Mouse (Mus musculus) ES-Bruce4 (cell line): ENCODE measurements at regions not wholly inside any gene's neighbourhood (a gene's known extent, or its start where the extent isn't known, plus 50 kb on each side); places are given as distances from the start of the nearest gene placed in this dataset.

Experiments
- H3K27ac ChIP-seq: 2 replicates; pipeline ENCODE4 v1.5.1; 2012; ENCODE audit warnings: low read length, inconsistent platforms; ENCODE audit not compliant: insufficient read depth
- H3K27me3 ChIP-seq: 2 replicates; pipeline ENCODE4 v1.6.1; 2012; ENCODE audit warnings: mild to moderate bottlenecking, low read length, inconsistent platforms; ENCODE audit not compliant: control insufficient read depth, poor library complexity, insufficient read depth, severe bottlenecking
- H3K36me3 ChIP-seq: 2 replicates; pipeline ENCODE4 v1.6.1; 2012; ENCODE audit warnings: inconsistent platforms, mild to moderate bottlenecking, low read length, moderate library complexity; ENCODE audit not compliant: control insufficient read depth, poor library complexity, insufficient read depth, severe bottlenecking
- H3K4me1 ChIP-seq: one replicate; pipeline ENCODE4 v1.8.1; 2011; ENCODE audit warnings: low read length; ENCODE audit not compliant: control insufficient read depth, insufficient read depth
- H3K4me3 ChIP-seq: 2 replicates; pipeline ENCODE4 v1.5.1; 2011; ENCODE audit warnings: low read depth, mild to moderate bottlenecking, low read length
- H3K9ac ChIP-seq: 2 replicates; pipeline ENCODE4 v1.6.1; 2012; ENCODE audit warnings: low read depth, mild to moderate bottlenecking, inconsistent platforms; ENCODE audit not compliant: poor library complexity, severe bottlenecking
- H3K9me3 ChIP-seq: replicated peaks from 2 replicates; pipeline ENCODE4 v1.6.1; 2012; ENCODE audit warnings: mild to moderate bottlenecking, low read length, inconsistent platforms; ENCODE audit not compliant: control insufficient read depth, poor library complexity, insufficient read depth, severe bottlenecking
- CTCF ChIP-seq: IDR thresholded peaks from one replicate; pipeline ENCODE4 v1.8.1; 2011; ENCODE audit warnings: low read depth, low read length
- EP300 ChIP-seq: IDR thresholded peaks from 2 replicates; pipeline ENCODE4 v1.6.1; 2011; ENCODE audit warnings: low read depth, low read length; ENCODE audit not compliant: insufficient read depth
- POLR2A ChIP-seq: IDR thresholded peaks from one replicate; pipeline ENCODE4 v1.8.1; 2011; ENCODE audit warnings: low read length; ENCODE audit not compliant: insufficient read depth

GRCm38 (mm10) chr1:154147001-154147571, 53.9 kb upstream of the Zfp648 start:
- Histone ChIP-seq H3K9ac (no peak overlapping the region), H3K4me3 (no peak overlapping the region), H3K9me3 (no peaks in the 10 kb centered on the region), H3K4me1 (no peaks in the 10 kb centered on the region), H3K27ac (no peak overlapping the region), H3K27me3 (no peaks in the 10 kb centered on the region), H3K36me3 (no peaks in the 10 kb centered on the region)
- no peak for TF ChIP-seq EP300
- TF ChIP-seq CTCF, result no peak
- no peak for TF ChIP-seq POLR2A

DNA sequence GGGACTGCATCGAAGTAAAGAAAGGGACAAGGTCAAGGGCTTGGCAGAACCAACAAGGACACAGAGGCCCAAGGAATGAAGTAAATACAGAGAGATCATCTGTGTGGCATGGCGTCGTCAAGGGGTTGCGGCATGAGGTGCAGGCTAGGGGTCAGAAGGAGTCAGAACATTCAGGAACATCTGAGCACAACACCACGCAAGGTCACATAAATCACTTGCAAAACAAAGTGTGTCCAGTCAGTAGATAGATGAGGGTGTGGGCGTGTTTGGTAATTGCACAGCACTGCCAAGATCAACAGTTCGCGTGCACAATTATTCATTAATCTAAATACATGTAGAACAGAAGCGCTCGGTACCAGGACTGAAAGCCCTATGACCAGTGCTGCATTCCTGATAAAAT, 52.0 kb upstream of the Zfp648 start:
- Histone ChIP-seq H3K27me3 (no peaks in the 10 kb centered on the region), H3K27ac (no peak overlapping the region), H3K4me1 (no peaks in the 10 kb centered on the region), H3K4me3 (no peak overlapping the region), H3K9me3 (no peaks in the 10 kb centered on the region), H3K9ac (no peak overlapping the region), H3K36me3 (no peaks in the 10 kb centered on the region)
- no peak for TF ChIP-seq EP300

DNA sequence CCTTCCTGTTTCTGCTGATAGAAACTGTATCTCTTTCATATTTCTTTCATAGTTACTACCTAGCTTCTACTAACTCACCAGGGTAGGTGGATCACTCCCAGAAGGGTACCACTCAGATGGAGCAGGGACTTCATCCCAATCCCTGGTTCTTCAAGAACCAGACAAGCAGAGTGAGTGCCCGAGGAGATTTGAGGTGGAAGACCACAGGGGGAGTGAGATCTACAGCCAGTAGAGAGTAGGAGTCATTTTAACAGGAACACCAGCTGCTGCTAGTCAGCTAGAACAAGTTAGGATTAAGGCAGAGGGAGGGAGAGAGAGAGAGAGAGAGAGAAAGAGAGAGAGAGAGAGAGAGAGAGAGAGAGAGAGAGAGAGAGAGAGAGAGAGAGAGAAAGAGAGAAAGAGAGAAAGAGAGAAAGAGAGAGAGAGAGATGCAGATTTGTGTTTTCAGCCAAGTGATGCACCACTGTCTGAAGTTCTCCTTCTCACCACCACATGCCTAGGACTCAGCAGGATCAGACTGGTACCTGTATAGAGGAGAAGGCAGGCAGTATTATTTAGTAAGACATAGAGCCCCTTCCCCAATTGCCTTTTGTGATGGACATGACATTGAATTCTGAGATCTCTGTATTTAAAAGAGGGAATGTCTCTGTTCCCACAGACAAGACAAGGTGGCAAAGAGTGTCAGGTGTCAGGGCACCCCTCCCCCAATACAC, 51.4 kb upstream of the Zfp648 start:
- Histone ChIP-seq H3K4me1 (no peaks in the 10 kb centered on the region), H3K27me3 (no peaks in the 10 kb centered on the region), H3K4me3 (no peak overlapping the region), H3K9ac (no peak overlapping the region), H3K9me3 (no peaks in the 10 kb centered on the region), H3K36me3 (no peaks in the 10 kb centered on the region), H3K27ac (no peak overlapping the region)
- TF ChIP-seq EP300 (no peak), CTCF (no peak), POLR2A (no peak)

DNA sequence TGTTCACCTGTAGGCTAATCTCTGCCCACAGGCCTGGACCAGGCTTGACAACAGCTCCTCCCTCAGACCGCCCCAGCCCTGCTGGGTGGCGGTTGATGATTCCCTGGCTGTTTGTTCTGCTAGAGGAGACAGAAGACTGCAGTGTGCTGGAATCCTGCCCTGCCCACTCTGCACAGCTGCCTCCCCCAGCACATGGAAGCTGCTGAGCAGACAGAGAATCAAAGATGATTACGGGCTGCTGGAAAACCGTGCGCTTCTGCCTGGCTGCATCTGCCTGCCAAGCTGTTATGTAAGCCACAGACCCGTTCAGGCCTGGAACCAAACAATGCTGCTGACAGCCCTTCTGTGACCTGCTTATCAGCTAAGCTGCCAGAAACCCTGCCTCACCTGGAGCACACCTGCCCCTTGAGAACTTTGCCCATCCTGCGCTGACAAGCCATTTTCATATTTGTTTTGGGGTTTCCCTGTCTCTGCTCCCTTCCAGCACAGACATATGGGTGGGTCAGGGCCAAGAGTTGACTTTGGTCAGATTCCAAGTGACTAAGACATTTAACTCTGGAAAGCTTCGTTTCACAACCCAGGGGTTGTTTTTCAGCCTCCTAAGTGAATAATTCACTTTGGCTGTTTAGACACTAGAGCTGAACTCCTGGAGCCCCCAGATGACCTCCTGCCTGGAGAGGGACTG, 50.7 kb upstream of the Zfp648 start:
- H3K27ac ChIP-seq, result no peak overlapping the region
- no peaks in the 10 kb centered on the region for H3K4me1 ChIP-seq
- TF ChIP-seq CTCF (no peak), POLR2A (no peak), EP300 (no peak)
- H3K4me3 ChIP-seq, result no peak overlapping the region
- H3K36me3 ChIP-seq, result no peaks in the 10 kb centered on the region
- H3K27me3 ChIP-seq, result no peaks in the 10 kb centered on the region
- H3K9me3 ChIP-seq, result no peaks in the 10 kb centered on the region
- no peak overlapping the region for H3K9ac ChIP-seq
